Mouse (Mus musculus): Measurements from ENCODE around the gene Psors1c2. TPM values are rescaled to one million over a fixed set of nuclear protein-coding genes. Genes with fewer than 3 reads are reported as not detected.

Gene Psors1c2
- polyA plus RNA-seq (2014; fragmentation: Nextera tagmentation; extraction: Ambion mirVana): 0.81 and 1.1 TPM in 2 replicates

- Histone ChIP-seq H3K36me3 (ENCODE audit: control insufficient read depth, insufficient read depth, low read length) (peaks cover 23% of the 10 kb centered on the region), H3K4me3 (ENCODE audit: low read depth, low read length) (no peak within 1 kb of the TSS), H3K27me3 (ENCODE audit: control insufficient read depth, insufficient read depth, low read length) (no peaks in the 10 kb centered on the region), H3K9me3 (ENCODE audit: control insufficient read depth, low read depth, low read length) (no peaks in the 10 kb centered on the region), H3K27ac (ENCODE audit: low read length) (no peak within 1 kb of the TSS), H3K4me1 (ENCODE audit: control insufficient read depth, insufficient read depth, low read length) (no peaks in the 10 kb centered on the region), H3K9ac (replicated peaks; ENCODE audit: low read depth, low read length) (no peak within 1 kb of the TSS), H3K4me2 (replicated peaks; ENCODE audit: low read depth, low read length) (no peak within 1 kb of the TSS)
- WGBS: 17% methylated on average over 7 of the region's 7 CpGs
- no peak for ATAC-seq (ENCODE audit: insufficient number of reproducible peaks, insufficient read depth, low FRiP score, low read depth)
Observed at GRCm38 (mm10) chr17:35532901-35533300, at the start of gene Psors1c2. Gene Psors1c2 (plus strand): TSS chr17:35533201.

GRCm38 (mm10) chr17:35484066-35484465 is 48.9 kb upstream of the Psors1c2 start:
- H3K9me3 ChIP-seq (ENCODE audit: control insufficient read depth, low read depth, low read length): no peaks in the 10 kb centered on the region
- no peak overlapping the region for H3K4me2 ChIP-seq (replicated peaks; ENCODE audit: low read depth, low read length)
- no peak overlapping the region for H3K9ac ChIP-seq (replicated peaks; ENCODE audit: low read depth, low read length)
- no peak overlapping the region for H3K27ac ChIP-seq (ENCODE audit: low read length)
- no peaks in the 10 kb centered on the region for H3K36me3 ChIP-seq (ENCODE audit: control insufficient read depth, insufficient read depth, low read length)
- no peaks in the 10 kb centered on the region for H3K4me1 ChIP-seq (ENCODE audit: control insufficient read depth, insufficient read depth, low read length)
- under 1% methylated on average over 9 of the region's 9 CpGs for WGBS
- no peak overlapping the region for H3K4me3 ChIP-seq (ENCODE audit: low read depth, low read length)
- H3K27me3 ChIP-seq (ENCODE audit: control insufficient read depth, insufficient read depth, low read length): no peaks in the 10 kb centered on the region
- no peak for ATAC-seq (ENCODE audit: insufficient number of reproducible peaks, insufficient read depth, low FRiP score, low read depth)

GRCm38 (mm10) chr17:35485702-35486101 is 47.3 kb upstream of the Psors1c2 start:
- Histone ChIP-seq H3K9ac (replicated peaks; ENCODE audit: low read depth, low read length) (no peak overlapping the region), H3K36me3 (ENCODE audit: control insufficient read depth, insufficient read depth, low read length) (no peaks in the 10 kb centered on the region), H3K27me3 (ENCODE audit: control insufficient read depth, insufficient read depth, low read length) (no peaks in the 10 kb centered on the region), H3K4me2 (replicated peaks; ENCODE audit: low read depth, low read length) (no peak overlapping the region), H3K4me3 (ENCODE audit: low read depth, low read length) (no peak overlapping the region), H3K27ac (ENCODE audit: low read length) (no peak overlapping the region), H3K4me1 (ENCODE audit: control insufficient read depth, insufficient read depth, low read length) (no peaks in the 10 kb centered on the region), H3K9me3 (ENCODE audit: control insufficient read depth, low read depth, low read length) (no peaks in the 10 kb centered on the region)
- ATAC-seq (ENCODE audit: insufficient number of reproducible peaks, insufficient read depth, low FRiP score, low read depth): no peak
- 21% methylated on average over 4 of the region's 4 CpGs for WGBS

GRCm38 (mm10) chr17:35486726-35487125 is 46.3 kb upstream of the Psors1c2 start:
- Histone ChIP-seq H3K4me2 (replicated peaks; ENCODE audit: low read depth, low read length) (no peak overlapping the region), H3K36me3 (ENCODE audit: control insufficient read depth, insufficient read depth, low read length) (no peaks in the 10 kb centered on the region), H3K27me3 (ENCODE audit: control insufficient read depth, insufficient read depth, low read length) (no peaks in the 10 kb centered on the region), H3K9me3 (ENCODE audit: control insufficient read depth, low read depth, low read length) (no peaks in the 10 kb centered on the region), H3K27ac (ENCODE audit: low read length) (no peak overlapping the region), H3K9ac (replicated peaks; ENCODE audit: low read depth, low read length) (no peak overlapping the region), H3K4me1 (ENCODE audit: control insufficient read depth, insufficient read depth, low read length) (0 out of 2 replicates have a peak, but pooled peaks cover 2% of the 10 kb centered on the region), H3K4me3 (ENCODE audit: low read depth, low read length) (no peak overlapping the region)
- no peak for ATAC-seq (ENCODE audit: insufficient number of reproducible peaks, insufficient read depth, low FRiP score, low read depth)
- WGBS: 45% methylated on average over 10 of the region's 10 CpGs

- 0 out of 2 replicates have a peak, but pooled peaks cover 2% of the 10 kb centered on the region for H3K4me1 ChIP-seq (ENCODE audit: control insufficient read depth, insufficient read depth, low read length)
- H3K9ac ChIP-seq (replicated peaks; ENCODE audit: low read depth, low read length): no peak overlapping the region
- H3K9me3 ChIP-seq (ENCODE audit: control insufficient read depth, low read depth, low read length): no peaks in the 10 kb centered on the region
- H3K27me3 ChIP-seq (ENCODE audit: control insufficient read depth, insufficient read depth, low read length): no peaks in the 10 kb centered on the region
- no peak overlapping the region for H3K4me3 ChIP-seq (ENCODE audit: low read depth, low read length)
- WGBS: 90% methylated on average over 2 of the region's 2 CpGs
- H3K36me3 ChIP-seq (ENCODE audit: control insufficient read depth, insufficient read depth, low read length): no peaks in the 10 kb centered on the region
- no peak overlapping the region for H3K4me2 ChIP-seq (replicated peaks; ENCODE audit: low read depth, low read length)
- ATAC-seq (ENCODE audit: insufficient number of reproducible peaks, insufficient read depth, low FRiP score, low read depth): no peak
- H3K27ac ChIP-seq (ENCODE audit: low read length): no peak overlapping the region
Observed at GRCm38 (mm10) chr17:35488041-35488440, 45.0 kb upstream of the Psors1c2 start.

GRCm38 (mm10) chr17:35490320-35490719 is 42.7 kb upstream of the Psors1c2 start:
- Histone ChIP-seq H3K4me1 (ENCODE audit: control insufficient read depth, insufficient read depth, low read length) (0 out of 2 replicates have a peak, but pooled peaks cover 2% of the 10 kb centered on the region), H3K36me3 (ENCODE audit: control insufficient read depth, insufficient read depth, low read length) (no peaks in the 10 kb centered on the region), H3K4me3 (ENCODE audit: low read depth, low read length) (no peak overlapping the region), H3K9ac (replicated peaks; ENCODE audit: low read depth, low read length) (no peak overlapping the region), H3K27me3 (ENCODE audit: control insufficient read depth, insufficient read depth, low read length) (no peaks in the 10 kb centered on the region), H3K27ac (ENCODE audit: low read length) (no peak overlapping the region), H3K4me2 (replicated peaks; ENCODE audit: low read depth, low read length) (no peak overlapping the region), H3K9me3 (ENCODE audit: control insufficient read depth, low read depth, low read length) (no peaks in the 10 kb centered on the region)
- 73% methylated on average over 5 of the region's 5 CpGs for WGBS
- no peak for ATAC-seq (ENCODE audit: insufficient number of reproducible peaks, insufficient read depth, low FRiP score, low read depth)

- Histone ChIP-seq H3K9ac (replicated peaks; ENCODE audit: low read depth, low read length) (no peak overlapping the region), H3K4me3 (ENCODE audit: low read depth, low read length) (no peak overlapping the region), H3K27ac (ENCODE audit: low read length) (no peak overlapping the region), H3K27me3 (ENCODE audit: control insufficient read depth, insufficient read depth, low read length) (no peaks in the 10 kb centered on the region), H3K9me3 (ENCODE audit: control insufficient read depth, low read depth, low read length) (no peaks in the 10 kb centered on the region), H3K4me1 (ENCODE audit: control insufficient read depth, insufficient read depth, low read length) (no peaks in the 10 kb centered on the region), H3K36me3 (ENCODE audit: control insufficient read depth, insufficient read depth, low read length) (no peaks in the 10 kb centered on the region), H3K4me2 (replicated peaks; ENCODE audit: low read depth, low read length) (no peak overlapping the region)
- 92% methylated on average over 7 of the region's 7 CpGs for WGBS
- no peak for ATAC-seq (ENCODE audit: insufficient number of reproducible peaks, insufficient read depth, low FRiP score, low read depth)
Observed at GRCm38 (mm10) chr17:35497124-35497523, 35.9 kb upstream of the Psors1c2 start.

GRCm38 (mm10) chr17:35502226-35502625 is 30.8 kb upstream of the Psors1c2 start:
- Histone ChIP-seq H3K27ac (ENCODE audit: low read length) (no peak overlapping the region), H3K4me3 (ENCODE audit: low read depth, low read length) (no peak overlapping the region), H3K36me3 (ENCODE audit: control insufficient read depth, insufficient read depth, low read length) (no peaks in the 10 kb centered on the region), H3K9ac (replicated peaks; ENCODE audit: low read depth, low read length) (no peak overlapping the region), H3K4me1 (ENCODE audit: control insufficient read depth, insufficient read depth, low read length) (no peaks in the 10 kb centered on the region), H3K9me3 (ENCODE audit: control insufficient read depth, low read depth, low read length) (no peaks in the 10 kb centered on the region), H3K27me3 (ENCODE audit: control insufficient read depth, insufficient read depth, low read length) (peaks cover 7% of the 10 kb centered on the region), H3K4me2 (replicated peaks; ENCODE audit: low read depth, low read length) (no peak overlapping the region)
- WGBS: 13% methylated on average over 6 of the region's 6 CpGs
- no peak for ATAC-seq (ENCODE audit: insufficient number of reproducible peaks, insufficient read depth, low FRiP score, low read depth)

- H3K27ac ChIP-seq (ENCODE audit: low read length): no peak overlapping the region
- no peak overlapping the region for H3K4me2 ChIP-seq (replicated peaks; ENCODE audit: low read depth, low read length)
- ATAC-seq (ENCODE audit: insufficient number of reproducible peaks, insufficient read depth, low FRiP score, low read depth): no peak
- H3K27me3 ChIP-seq (ENCODE audit: control insufficient read depth, insufficient read depth, low read length): peaks cover 7% of the 10 kb centered on the region
- no peak overlapping the region for H3K9ac ChIP-seq (replicated peaks; ENCODE audit: low read depth, low read length)
- no peaks in the 10 kb centered on the region for H3K4me1 ChIP-seq (ENCODE audit: control insufficient read depth, insufficient read depth, low read length)
- 58% methylated on average over 5 of the region's 5 CpGs for WGBS
- no peaks in the 10 kb centered on the region for H3K9me3 ChIP-seq (ENCODE audit: control insufficient read depth, low read depth, low read length)
- no peak overlapping the region for H3K4me3 ChIP-seq (ENCODE audit: low read depth, low read length)
- H3K36me3 ChIP-seq (ENCODE audit: control insufficient read depth, insufficient read depth, low read length): no peaks in the 10 kb centered on the region
Observed at GRCm38 (mm10) chr17:35502762-35503161, 30.2 kb upstream of the Psors1c2 start.
